Mouse (Mus musculus): ENCODE results near the gene Eps8. TPM values are rescaled to one million over a fixed set of nuclear protein-coding genes. Genes with fewer than 3 reads are reported as not detected.

Gene Eps8
- total RNA-seq, 2 experiments from 2014 or later = 31.6 to 35.3 TPM

- intact Hi-C loops (cut with DNase I) = no loop called here
- no peak overlapping the region for H3K27ac ChIP-seq
- TF ChIP-seq CTCF (IDR thresholded peaks at IDR 0.05) = no peak
- no peak overlapping the region for H3K4me3 ChIP-seq
- DNase-seq (ENCODE audit: extremely low spot score in 1 of 2, low spot score in 2 of 2) = no peak
Measured at GRCm38 (mm10) chr6:137604417-137605248, 50.0 kb downstream of the Eps8 start.

GRCm38 (mm10) chr6:137598306-137598705, 56.4 kb downstream of the Eps8 start:
- Histone ChIP-seq H3K27ac (no peak overlapping the region), H3K4me3 (no peak overlapping the region)
- intact Hi-C loops (cut with DNase I) = no loop called here
- TF ChIP-seq CTCF (IDR thresholded peaks at IDR 0.05) = no peak
- no peak for DNase-seq (ENCODE audit: extremely low spot score in 1 of 2, low spot score in 2 of 2)

- no peak for TF ChIP-seq CTCF (IDR thresholded peaks at IDR 0.05)
- intact Hi-C loops (cut with DNase I) = no loop called here
- DNase-seq (ENCODE audit: extremely low spot score in 1 of 2, low spot score in 2 of 2) = no peak
- no peak overlapping the region for H3K27ac ChIP-seq
- no peak overlapping the region for H3K4me3 ChIP-seq
Measured at GRCm38 (mm10) chr6:137597442-137598058, 57.1 kb downstream of the Eps8 start.

GRCm38 (mm10) chr6:137592582-137592981, 62.1 kb downstream of the Eps8 start:
- Histone ChIP-seq H3K4me3 (no peak overlapping the region), H3K27ac (no peak overlapping the region)
- no peak for TF ChIP-seq CTCF (IDR thresholded peaks at IDR 0.05)
- intact Hi-C loops (cut with DNase I) = no loop called here
- no peak for DNase-seq (ENCODE audit: extremely low spot score in 1 of 2, low spot score in 2 of 2)

GRCm38 (mm10) chr6:137589245-137589618, 65.4 kb downstream of the Eps8 start:
- Histone ChIP-seq H3K4me3 (no peak overlapping the region), H3K27ac (no peak overlapping the region)
- no peak for DNase-seq (ENCODE audit: extremely low spot score in 1 of 2, low spot score in 2 of 2)
- intact Hi-C loops (cut with DNase I) = loop anchor here (5.0 kb wide), 1 partner anchor 58 kb away; no protein-coding TSS in a partner anchor
- no peak for TF ChIP-seq CTCF (IDR thresholded peaks at IDR 0.05)

- Histone ChIP-seq H3K27ac (no peak overlapping the region), H3K4me3 (no peak overlapping the region)
- DNase-seq (ENCODE audit: extremely low spot score in 1 of 2, low spot score in 2 of 2) = peak; percentile 38 to 46
- intact Hi-C loops (cut with DNase I) = loop anchor here (5.0 kb wide), 1 partner anchor 59 kb away; no protein-coding TSS in a partner anchor
- TF ChIP-seq CTCF (IDR thresholded peaks at IDR 0.05) = no peak; the same call in 1 of the 2 replicates
Measured at GRCm38 (mm10) chr6:137588481-137589244, 66.0 kb downstream of the Eps8 start.

- intact Hi-C loops (cut with DNase I) = loop anchor here (5.0 kb wide), 1 partner anchor 59 kb away; no protein-coding TSS in a partner anchor
- TF ChIP-seq CTCF (IDR thresholded peaks at IDR 0.05) = no peak
- no peak overlapping the region for H3K27ac ChIP-seq
Measured at GRCm38 (mm10) chr6:137587866-137588265, 66.8 kb downstream of the Eps8 start.

GRCm38 (mm10) chr6:137585229-137585628, 69.4 kb downstream of the Eps8 start:
- no peak for TF ChIP-seq CTCF (IDR thresholded peaks at IDR 0.05)
- no peak for DNase-seq (ENCODE audit: extremely low spot score in 1 of 2, low spot score in 2 of 2)
- intact Hi-C loops (cut with DNase I) = loop anchor here (5.0 kb wide), 1 partner anchor 62 kb away; no protein-coding TSS in a partner anchor
- Histone ChIP-seq H3K4me3 (no peak overlapping the region), H3K27ac (no peak overlapping the region)

More at GRCm38 (mm10) chr6:137587866-137588265, 66.8 kb downstream of the Eps8 start:
- no peak overlapping the region for H3K4me3 ChIP-seq
- DNase-seq (ENCODE audit: extremely low spot score in 1 of 2, low spot score in 2 of 2) = no peak

GRCm38 (mm10) chr6:137583056-137583455, 71.6 kb downstream of the Eps8 start:
- no peak for TF ChIP-seq CTCF (IDR thresholded peaks at IDR 0.05)
- intact Hi-C loops (cut with DNase I) = no loop called here
- no peak overlapping the region for H3K27ac ChIP-seq

GRCm38 (mm10) chr6:137582207-137582889, 72.3 kb downstream of the Eps8 start:
- no peak for DNase-seq (ENCODE audit: extremely low spot score in 1 of 2, low spot score in 2 of 2)
- TF ChIP-seq CTCF (IDR thresholded peaks at IDR 0.05) = no peak
- no peak overlapping the region for H3K4me3 ChIP-seq
- no peak overlapping the region for H3K27ac ChIP-seq
- intact Hi-C loops (cut with DNase I) = no loop called here

More at GRCm38 (mm10) chr6:137583056-137583455, 71.6 kb downstream of the Eps8 start:
- H3K4me3 ChIP-seq = no peak overlapping the region
- no peak for DNase-seq (ENCODE audit: extremely low spot score in 1 of 2, low spot score in 2 of 2)

GRCm38 (mm10) chr6:137581331-137582010, 73.2 kb downstream of the Eps8 start:
- DNase-seq (ENCODE audit: extremely low spot score in 1 of 2, low spot score in 2 of 2) = no peak
- TF ChIP-seq CTCF (IDR thresholded peaks at IDR 0.05) = no peak
- Histone ChIP-seq H3K27ac (no peak overlapping the region), H3K4me3 (no peak overlapping the region)
- intact Hi-C loops (cut with DNase I) = no loop called here
